Mouse (Mus musculus) hindbrain, embryonic 14.5 days (tissue): ENCODE results near the gene Dcdc2c. TPM values are rescaled to one million over a fixed set of nuclear protein-coding genes. Genes with fewer than 3 reads are reported as not detected.

ENCODE experiments used
- ATAC-seq: fragments of 200-750 bp; cut with Nextera tagmentation; 2 replicates; pipeline ENCODE4 v1.8.0; 2017; ENCODE audit warnings: moderate number of reproducible peaks, mild to moderate bottlenecking, moderate TSS enrichment, moderate library complexity; ENCODE audit not compliant: low FRiP score
- DNase-seq: peaks from one replicate; pipeline ENCODE4 v3.0.0-alpha.2; 2015; ENCODE audit warnings: low spot score
- H3K27ac ChIP-seq: fragments of 300-500 bp; sonication (generic); 2 replicates; pipeline ENCODE4 v1.5.1; 2014; ENCODE audit warnings: mild to moderate bottlenecking, moderate library complexity
- H3K27me3 ChIP-seq: fragments of 300-500 bp; sonication (generic); 2 replicates; pipeline ENCODE4 v1.6.1; 2014; ENCODE audit warnings: mild to moderate bottlenecking, low read length, mixed read lengths; ENCODE audit not compliant: control insufficient read depth, insufficient read depth
- H3K36me3 ChIP-seq: fragments of 300-500 bp; sonication (generic); replicated peaks from 2 replicates; pipeline ENCODE4 v1.6.1; 2014; ENCODE audit not compliant: control insufficient read depth, insufficient read depth
- H3K4me1 ChIP-seq: fragments of 300-500 bp; sonication (generic); replicated peaks from 2 replicates; pipeline ENCODE4 v1.6.1; 2014; ENCODE audit warnings: antibody characterized with exemption, low read length, mixed read lengths; ENCODE audit not compliant: control insufficient read depth, insufficient read depth
- H3K4me2 ChIP-seq: fragments of 300-500 bp; sonication (generic); replicated peaks from 2 replicates; pipeline ENCODE4 v1.6.1; 2014; ENCODE audit warnings: mild to moderate bottlenecking, moderate library complexity
- H3K4me3 ChIP-seq: fragments of 300-500 bp; sonication (generic); replicated peaks from 2 replicates; pipeline ENCODE4 v1.5.1; 2014; ENCODE audit warnings: mild to moderate bottlenecking, low read length
- H3K9ac ChIP-seq: fragments of 300-500 bp; sonication (generic); 2 replicates; pipeline ENCODE4 v1.6.1; 2014
- H3K9me3 ChIP-seq: fragments of 300-500 bp; sonication (generic); 2 replicates; pipeline ENCODE4 v1.6.1; 2016; ENCODE audit warnings: low read length; ENCODE audit not compliant: control insufficient read depth
- WGBS: fragments of 180-500 bp; shearing (Covaris S2); extraction: QIAGEN DNeasy Blood & Tissue Kit; methylation state at CpG from one replicate; pipeline ENCODE4 v1.1.7; 2014; 5-methylcytosine and 5-hydroxymethylcytosine counted together
- polyA plus RNA-seq: library from polyadenylated mRNA; unstranded; fragments of >200 nt; fragmentation: Nextera tagmentation; extraction: Ambion mirVana; gene quantifications from 2 replicates; pipeline ENCODE4 v1.2.1, GENCODE M21; 2014

Dcdc2c gene
- polyA plus RNA-seq, 1 experiment from 2014 or later, result 0.13 TPM

DNA sequence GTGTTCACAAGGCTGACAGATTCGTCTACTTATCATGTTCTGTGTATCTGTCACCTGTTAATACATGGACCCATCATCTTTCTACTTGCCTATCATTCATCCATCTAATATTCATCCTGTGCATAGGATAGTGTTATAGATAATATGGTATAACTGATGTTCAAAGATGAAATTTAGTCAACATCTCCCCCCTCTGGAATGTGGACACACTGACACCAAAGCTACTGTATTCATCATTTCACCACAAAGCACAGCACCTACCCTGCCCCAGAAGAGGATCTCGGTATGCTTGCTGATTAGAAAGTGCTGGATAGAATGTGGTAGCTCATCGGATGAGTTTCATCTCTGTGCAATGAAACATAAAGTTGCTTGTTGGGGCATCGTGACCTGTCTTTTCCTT, 135.2 kb downstream of the Dcdc2c start:
- ATAC-seq (no peak), DNase-seq (no peak)
- H3K4me3 ChIP-seq, result no peak overlapping the region
- no peak overlapping the region for H3K27ac ChIP-seq
- no peak overlapping the region for H3K4me2 ChIP-seq
- 81% methylated on average over 4 of the region's 4 CpGs for WGBS
- no peaks in the 10 kb centered on the region for H3K36me3 ChIP-seq
- no peaks in the 10 kb centered on the region for H3K9me3 ChIP-seq
- no peak overlapping the region for H3K9ac ChIP-seq
- H3K27me3 ChIP-seq, result no peaks in the 10 kb centered on the region
- no peaks in the 10 kb centered on the region for H3K4me1 ChIP-seq

DNA sequence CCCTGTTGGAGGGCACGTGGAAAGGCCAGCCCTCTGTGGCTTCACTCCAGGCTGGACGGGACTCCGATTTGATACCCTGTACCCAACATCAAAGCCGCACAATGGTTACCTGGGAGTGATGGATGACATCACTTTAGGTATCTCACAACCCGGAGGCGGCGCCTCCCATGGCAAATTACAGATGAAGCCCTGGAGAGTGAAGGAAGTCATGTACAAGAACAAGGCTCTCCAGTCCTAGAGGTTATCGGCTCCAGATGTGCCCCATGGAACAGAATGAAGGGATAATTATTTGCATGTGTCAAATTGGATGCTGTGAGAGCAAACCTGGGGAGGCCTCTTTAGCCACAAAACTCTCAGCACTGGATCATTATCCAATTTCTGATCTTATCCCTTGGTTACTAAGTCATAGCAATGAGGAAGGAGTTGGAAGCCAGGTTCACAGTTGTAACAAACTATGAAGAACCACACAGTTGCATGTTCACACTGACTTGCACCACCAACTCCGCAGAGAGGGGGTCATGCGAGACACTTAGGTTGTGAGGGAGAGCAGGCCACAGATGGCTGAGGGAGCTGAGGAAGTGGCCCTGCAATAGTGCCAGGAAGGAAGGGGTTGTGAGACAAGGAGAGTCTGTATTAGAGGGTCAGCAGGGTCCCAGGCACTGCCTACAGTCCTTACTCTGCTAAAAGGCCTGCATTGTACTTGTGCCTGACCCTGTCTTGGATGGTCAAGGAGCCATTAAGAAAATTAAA, 144.4 kb downstream of the Dcdc2c start:
- H3K4me2 ChIP-seq, result no peak overlapping the region
- H3K27ac ChIP-seq, result no peak overlapping the region
- no peaks in the 10 kb centered on the region for H3K4me1 ChIP-seq
- no peak overlapping the region for H3K9ac ChIP-seq
- H3K9me3 ChIP-seq, result peaks cover 8% of the 10 kb centered on the region; the same call in 1 of the 2 replicates
- H3K27me3 ChIP-seq, result no peaks in the 10 kb centered on the region
- H3K36me3 ChIP-seq, result no peaks in the 10 kb centered on the region
- 89% methylated on average over 10 of the region's 10 CpGs for WGBS
- no peak overlapping the region for H3K4me3 ChIP-seq
- DNase-seq (no peak), ATAC-seq (no peak)

DNA sequence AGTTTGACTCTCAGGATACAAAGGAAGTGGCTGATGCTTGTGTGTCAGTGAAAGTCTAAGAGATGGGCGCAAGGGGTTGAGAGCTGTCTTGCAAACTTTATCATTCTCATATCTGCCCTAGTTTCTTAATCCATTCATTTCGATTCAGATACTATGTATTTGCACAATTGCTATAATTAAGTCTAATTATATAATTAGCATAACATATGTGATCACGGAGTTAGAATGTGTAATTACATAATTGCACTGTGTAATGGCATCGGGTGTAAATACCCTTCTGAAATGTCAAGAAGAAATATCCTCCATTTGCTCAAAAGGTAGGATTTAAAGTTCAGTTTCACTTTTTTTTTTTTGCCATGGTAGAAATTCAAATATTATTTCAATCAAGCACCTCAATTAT, 149.9 kb downstream of the Dcdc2c start:
- Histone ChIP-seq H3K27ac (no peak overlapping the region), H3K9me3 (no peaks in the 10 kb centered on the region), H3K4me1 (peaks cover 4% of the 10 kb centered on the region; the same call in 1 of the 2 replicates), H3K4me3 (no peak overlapping the region), H3K4me2 (no peak overlapping the region), H3K9ac (no peak overlapping the region), H3K36me3 (no peaks in the 10 kb centered on the region), H3K27me3 (0 out of 2 replicates have a peak, but pooled peaks cover 4% of the 10 kb centered on the region)
- DNase-seq (no peak), ATAC-seq (no peak)
- WGBS, result 74% methylated on average over 4 of the region's 4 CpGs

DNA sequence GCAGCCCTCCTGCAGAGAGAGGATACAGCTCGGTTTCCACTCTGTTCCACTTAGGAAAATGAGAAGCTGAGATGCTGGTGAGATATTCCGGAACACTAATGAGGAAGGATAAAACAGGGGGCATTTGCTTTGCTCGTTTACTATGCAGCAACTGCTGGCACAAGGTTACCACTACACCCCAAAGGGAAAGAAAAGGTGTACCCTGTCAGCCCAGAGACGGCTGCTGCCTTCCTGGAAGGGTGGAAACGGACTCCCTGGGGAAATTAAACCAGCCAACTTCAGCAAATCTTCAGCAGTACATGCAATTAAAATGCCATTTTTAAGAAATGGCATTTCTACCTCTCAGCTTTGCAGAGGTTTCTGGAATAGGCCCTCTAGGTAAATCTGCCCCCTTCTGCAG, 150.8 kb downstream of the Dcdc2c start:
- DNase-seq (no peak), ATAC-seq (no peak)
- no peak overlapping the region for H3K4me2 ChIP-seq
- no peaks in the 10 kb centered on the region for H3K36me3 ChIP-seq
- H3K9me3 ChIP-seq, result no peaks in the 10 kb centered on the region
- H3K27ac ChIP-seq, result peak overlapping the region; percentile 32; the same call in 1 of the 2 replicates
- H3K27me3 ChIP-seq, result 0 out of 2 replicates have a peak, but pooled peaks cover 4% of the 10 kb centered on the region
- peaks cover 4% of the 10 kb centered on the region; the same call in 1 of the 2 replicates for H3K4me1 ChIP-seq
- H3K9ac ChIP-seq, result no peak overlapping the region
- no peak overlapping the region for H3K4me3 ChIP-seq
- WGBS, result 52% methylated on average over 5 of the region's 5 CpGs

DNA sequence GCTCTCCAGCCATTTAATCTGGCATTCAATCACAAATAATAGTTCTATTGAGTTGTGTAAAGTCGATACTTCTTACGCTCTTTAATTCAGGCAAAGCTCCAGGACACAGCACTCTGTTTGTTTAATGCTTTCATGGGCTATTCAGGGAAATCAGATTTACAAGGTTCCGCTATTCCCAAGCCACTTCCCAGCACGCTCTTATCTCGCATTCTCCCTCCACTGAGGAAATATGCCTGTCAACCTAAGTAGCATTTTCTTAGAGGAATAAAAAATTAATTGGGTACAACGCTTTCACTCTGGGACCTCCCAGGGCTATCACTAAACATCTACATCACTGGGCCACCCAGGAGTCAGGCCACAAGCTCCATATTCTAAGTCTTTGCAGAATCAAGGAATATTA, 160.1 kb downstream of the Dcdc2c start:
- ATAC-seq (no peak), DNase-seq (peak; percentile 58)
- WGBS, result 12% methylated on average over 6 of the region's 6 CpGs
- H3K9ac ChIP-seq, result no peak overlapping the region
- H3K4me2 ChIP-seq, result no peak overlapping the region
- no peaks in the 10 kb centered on the region for H3K36me3 ChIP-seq
- peaks cover 29% of the 10 kb centered on the region for H3K27me3 ChIP-seq
- peaks cover 9% of the 10 kb centered on the region; the same call in 1 of the 2 replicates for H3K4me1 ChIP-seq
- H3K4me3 ChIP-seq, result no peak overlapping the region
- no peak overlapping the region for H3K27ac ChIP-seq
- H3K9me3 ChIP-seq, result peaks cover 4% of the 10 kb centered on the region; the same call in 1 of the 2 replicates

Other genes with a start within 250 kb of the Dcdc2c start
- gene Allc, start 30.1 kb upstream of the Dcdc2c start, polyA plus RNA-seq, result 0.37 TPM in 1 of 2 replicates, not detected in the other
- gene Colec11, start 71.0 kb upstream of the Dcdc2c start, polyA plus RNA-seq, result 0.87 and 1.1 TPM in 2 replicates
- gene Rps7, start 83.6 kb upstream of the Dcdc2c start, polyA plus RNA-seq, result 558 and 621 TPM in 2 replicates
- 17.6 and 18.8 TPM in 2 replicates for gene Rnaseh1, start 97.2 kb upstream of the Dcdc2c start, polyA plus RNA-seq
- 27.5 and 29.2 TPM in 2 replicates for gene Adi1, start 122.8 kb upstream of the Dcdc2c start, polyA plus RNA-seq
- 39.1 and 41.3 TPM in 2 replicates for gene Trappc12, start 198.1 kb upstream of the Dcdc2c start, polyA plus RNA-seq
- 68.2 and 75.3 TPM in 2 replicates for gene Eipr1, start 199.4 kb upstream of the Dcdc2c start, polyA plus RNA-seq